ENCODE assay signal across 14 mouse cellular contexts in the genomic region with DNA sequence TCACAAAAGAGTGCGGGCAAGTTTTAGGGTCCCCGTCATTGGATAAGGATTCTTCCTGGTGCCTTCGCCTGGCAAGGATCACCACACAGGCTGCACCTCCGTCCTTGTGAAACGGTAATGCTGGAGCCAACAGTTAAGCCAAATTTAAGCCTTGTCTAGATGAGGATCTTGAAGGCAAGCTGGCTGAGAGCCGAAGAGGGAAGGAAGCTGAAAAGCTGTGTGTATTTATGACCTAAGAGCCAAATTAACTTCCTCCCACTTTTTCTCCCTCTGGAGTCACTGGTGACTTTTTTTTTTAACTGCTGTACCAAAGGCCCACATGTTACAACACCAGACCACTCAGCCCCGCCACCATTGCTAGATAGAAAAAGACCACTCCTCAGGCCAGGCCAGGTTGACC.
DNase-seq lines count a peak whose midpoint lies in the region; ATAC-seq and TF ChIP-seq lines count a peak whose summit lies in the region.
"Had no signal": no experiment of that assay in that cellular context is flagged by ENCODE, and none has a peak within 500 bp of the region (broad histone marks: within the 10 kb centered on the region; RNA-seq: fewer than 3 reads in every experiment).

No protein-coding gene starts in this region.

- H3K4me2 ChIP-seq in hindbrain, embryonic 16.5 days (ENCODE audit: low read length): no peak overlapping the region

- no peak for TF ChIP-seq POLR2A in bone marrow, adult 2 months (IDR thresholded peaks at IDR 0.05; ENCODE audit: borderline replicate concordance, control insufficient read depth, low read depth, low read length)

- H3K27ac ChIP-seq in heart, embryonic 10.5 days: no peak overlapping the region
- peak overlapping the region; percentile 86 for H3K27ac ChIP-seq in bone marrow, adult 2 months (ENCODE audit: control insufficient read depth, insufficient read depth, low read depth, low read length, poor library complexity)
- H3K27ac ChIP-seq in hindbrain, embryonic 16.5 days (ENCODE audit: low read depth, low read length): no peak overlapping the region
- H3K27ac ChIP-seq: left cerebral cortex, adult 2 months; liver, embryonic 14.5 days had no signal

- peaks cover 4% of the 10 kb centered on the region; the same call in 1 of the 2 replicates for H3K27me3 ChIP-seq in heart, embryonic 10.5 days (ENCODE audit: insufficient read depth, poor library complexity, severe bottlenecking)
- H3K27me3 ChIP-seq in hindbrain, embryonic 16.5 days (replicated peaks; ENCODE audit: control insufficient read depth, insufficient read depth, low read length): no peaks in the 10 kb centered on the region

- ATAC-seq in hindbrain, embryonic 16.5 days: no peak
- ATAC-seq: CD4-positive, CD25-positive, alpha-beta regulatory T cell, adult 4 months; forebrain, embryonic 14.5 days had no signal

- H3K36me3 ChIP-seq in heart, embryonic 10.5 days: no peaks in the 10 kb centered on the region
- H3K36me3 ChIP-seq in hindbrain, embryonic 16.5 days (ENCODE audit: control insufficient read depth, insufficient read depth, low read length): no peaks in the 10 kb centered on the region

- peaks cover 14% of the 10 kb centered on the region for H3K4me1 ChIP-seq in heart, embryonic 10.5 days
- H3K4me1 ChIP-seq in bone marrow, adult 2 months (ENCODE audit: control insufficient read depth, insufficient read depth, low read length): peaks cover 9% of the 10 kb centered on the region
- peaks cover 2% of the 10 kb centered on the region for H3K4me1 ChIP-seq in hindbrain, embryonic 16.5 days (ENCODE audit: control insufficient read depth, insufficient read depth, low read depth, low read length)

- H3K9ac ChIP-seq in hindbrain, embryonic 16.5 days (ENCODE audit: low read depth, low read length): no peak overlapping the region
- H3K9ac ChIP-seq: liver, embryonic 14.5 days had no signal

- H3K4me3 ChIP-seq in heart, embryonic 10.5 days: no peak overlapping the region
- peak overlapping the region; percentile 83 for H3K4me3 ChIP-seq in bone marrow, adult 2 months (replicated peaks; ENCODE audit: control insufficient read depth, low read depth, low read length)
- no peak overlapping the region for H3K4me3 ChIP-seq in hindbrain, embryonic 16.5 days (ENCODE audit: low read length)
- H3K4me3 ChIP-seq: left cerebral cortex, adult 2 months had no signal

- DNase-seq in heart, postnatal 10 days: peak; percentile 25 to 30
- DNase-seq in heart, embryonic 10.5 days (ENCODE audit: low spot score): no peak
- DNase-seq in kidney, adult 8-10 months: peak; percentile 42 to 48
- peak; percentile 39 to 42 for DNase-seq in lung, postnatal 4 days
- no peak for DNase-seq in retina, embryonic 14.5 days (ENCODE audit: low spot score)
- DNase-seq in layer of hippocampus, postnatal 25 days (ENCODE audit: extremely low spot score in 1 of 2, low spot score in 1 of 2): no peak
- DNase-seq: cerebellum, adult 11 months; gastrocnemius, postnatal 25 days had no signal

- no peak for TF ChIP-seq CTCF in bone marrow, adult 2 months (IDR thresholded peaks at IDR 0.05; ENCODE audit: control insufficient read depth, insufficient read depth, low read length)

- no peaks in the 10 kb centered on the region for H3K9me3 ChIP-seq in heart, embryonic 10.5 days
- H3K9me3 ChIP-seq in hindbrain, embryonic 16.5 days (ENCODE audit: control insufficient read depth, low read length): no peaks in the 10 kb centered on the region

- intact Hi-C loops in heart, postnatal 10 days (cut with DNase I): no loop called here

- WGBS in heart, embryonic 10.5 days: 84% methylated on average over 7 of the region's 7 CpGs
- 7% methylated on average over 7 of the region's 7 CpGs for WGBS in bone marrow, adult 2 months
- WGBS in hindbrain, embryonic 16.5 days: 90% methylated on average over 7 of the region's 7 CpGs

Comparison
In these comparisons a context has a peak if more than half of its experiments do, and no peak if none do; other contexts are left out.
1. DNase-seq: peak in heart, postnatal 10 days (2 of 2), kidney, adult 8-10 months (2 of 2) and lung, postnatal 4 days (2 of 2); none in heart, embryonic 10.5 days (single experiment), retina, embryonic 14.5 days (single experiment) and layer of hippocampus, postnatal 25 days (0 of 2).